ENCODE assay signal across 19 mouse cellular contexts in the genomic region with DNA sequence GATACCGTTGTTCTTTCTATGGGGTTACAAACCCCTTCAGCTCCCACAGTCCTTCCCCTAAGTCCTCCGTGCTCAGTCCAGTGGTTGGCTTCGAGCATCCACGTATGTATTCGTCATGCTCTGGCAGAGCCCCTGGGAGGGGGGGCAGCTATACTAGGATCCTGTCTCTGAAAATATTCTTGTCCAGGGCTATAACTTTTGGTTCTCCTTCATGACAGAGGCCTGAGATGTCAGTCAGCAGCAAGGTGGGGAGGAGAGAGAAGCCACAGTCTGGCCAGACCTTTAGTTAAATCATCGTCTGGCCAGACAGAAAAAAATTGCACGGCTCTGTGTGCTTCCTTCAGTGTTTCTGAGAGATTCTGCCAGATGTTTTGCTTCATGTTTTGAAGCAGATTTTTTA. TPM values are rescaled to one million over a fixed set of nuclear protein-coding genes. Genes with fewer than 3 reads are reported as not detected.
DNase-seq lines count a peak whose midpoint lies in the region; ATAC-seq and TF ChIP-seq lines count a peak whose summit lies in the region.
"Had no signal": no experiment of that assay in that cellular context is flagged by ENCODE, and none has a peak within 500 bp of the region (broad histone marks: within the 10 kb centered on the region; RNA-seq: fewer than 3 reads in every experiment).

No protein-coding gene starts in this region.

- H3K9ac ChIP-seq in stomach, embryonic 16.5 days (ENCODE audit: low read length), result peak overlapping the region; percentile 19; the same call in 1 of the 2 replicates
- H3K9ac ChIP-seq: forebrain, postnatal 0 days; hindbrain, embryonic 13.5 days; liver, embryonic 13.5 days; midbrain, embryonic 12.5 days had no signal

- TF ChIP-seq POLR2A in embryonic fibroblast, embryonic 13.5 days (IDR thresholded peaks at IDR 0.05; ENCODE audit: low read depth, low read length), result no peak

- ATAC-seq in stomach, embryonic 16.5 days (ENCODE audit: insufficient read depth, low FRiP score), result no peak

- H3K36me3 ChIP-seq in stomach, embryonic 16.5 days (ENCODE audit: control insufficient read depth, insufficient read depth, low read length), result no peaks in the 10 kb centered on the region
- H3K36me3 ChIP-seq: hindbrain, embryonic 13.5 days; liver, embryonic 13.5 days; midbrain, embryonic 12.5 days had no signal

- no peak overlapping the region for H3K4me3 ChIP-seq in embryonic fibroblast, embryonic 13.5 days (ENCODE audit: insufficient read depth, low read length)
- no peak overlapping the region for H3K4me3 ChIP-seq in stomach, embryonic 16.5 days (replicated peaks; ENCODE audit: low read length)
- H3K4me3 ChIP-seq: hindbrain, embryonic 13.5 days; layer of hippocampus, adult 2 months; liver, embryonic 13.5 days; midbrain, embryonic 12.5 days had no signal

- H3K4me1 ChIP-seq in embryonic fibroblast, embryonic 13.5 days (ENCODE audit: control insufficient read depth, insufficient read depth, low read length), result peaks cover 19% of the 10 kb centered on the region
- H3K4me1 ChIP-seq in stomach, embryonic 16.5 days (ENCODE audit: control insufficient read depth, insufficient read depth, low read length), result no peaks in the 10 kb centered on the region
- H3K4me1 ChIP-seq: hindbrain, embryonic 13.5 days; midbrain, embryonic 12.5 days had no signal

- TF ChIP-seq CTCF in embryonic fibroblast, embryonic 13.5 days (IDR thresholded peaks at IDR 0.05; ENCODE audit: borderline replicate concordance, insufficient read depth, low read length), result no peak

- DNase-seq in adrenal gland, postnatal 14 days, result peak; percentile 24
- no peak for DNase-seq in adrenal gland, postnatal 25 days
- DNase-seq in heart, postnatal 4 days, result peak; percentile 12
- DNase-seq in heart, adult 18-20 months, result no peak
- no peak for DNase-seq in urinary bladder, postnatal 25 days (ENCODE audit: low spot score)
- DNase-seq in layer of hippocampus, adult 11-12 months (ENCODE audit: low spot score), result no peak
- DNase-seq: cerebellum, adult 9-11 months; forebrain, postnatal 0 days; heart, postnatal 10 days; kidney, adult 11 months; liver, embryonic 13.5 days; lung, adult 2 months; lung, postnatal 14 days had no signal

- WGBS in stomach, embryonic 16.5 days, result 49% methylated on average over 7 of the region's 7 CpGs

- H3K9me3 ChIP-seq in stomach, embryonic 16.5 days (replicated peaks; ENCODE audit: control insufficient read depth, low read length), result no peaks in the 10 kb centered on the region; the same call in 1 of the 2 replicates
- H3K9me3 ChIP-seq: hindbrain, embryonic 13.5 days; liver, embryonic 13.5 days; midbrain, embryonic 12.5 days had no signal

- no peaks in the 10 kb centered on the region for H3K27me3 ChIP-seq in stomach, embryonic 16.5 days (ENCODE audit: control insufficient read depth, insufficient read depth, low read length)
- H3K27me3 ChIP-seq: hindbrain, embryonic 13.5 days; liver, embryonic 13.5 days; midbrain, embryonic 12.5 days had no signal

- no peak overlapping the region for H3K4me2 ChIP-seq in stomach, embryonic 16.5 days (ENCODE audit: low read depth, low read length)
- H3K4me2 ChIP-seq: heart, embryonic 11.5 days; hindbrain, embryonic 13.5 days; liver, embryonic 13.5 days; midbrain, embryonic 12.5 days had no signal

- H3K27ac ChIP-seq in embryonic fibroblast, embryonic 13.5 days (ENCODE audit: insufficient read depth, low read length), result peak overlapping the region; percentile 81
- H3K27ac ChIP-seq in stomach, embryonic 16.5 days (ENCODE audit: low read length), result no peak overlapping the region
- H3K27ac ChIP-seq: layer of hippocampus, adult 2 months; liver, embryonic 13.5 days; midbrain, embryonic 12.5 days had no signal

RNA-seq across cellular contexts. Expression of a gene that starts 5.2 kb away (rescaled TPM):
- 2.9 and 3.4 TPM in 2 replicates for total RNA-seq in adrenal gland, postnatal 14 days (2021)
- total RNA-seq in adrenal gland, postnatal 25 days (2021), result 2.3 and 4.5 TPM in 2 replicates
- 10 to 100 TPM; 19.8 to 20.5 TPM for total RNA-seq in heart, postnatal 4 days (2021)
- total RNA-seq in heart, adult 18-20 months (2021), result 100 to 1,000 TPM; 107 to 111 TPM
- polyA plus RNA-seq in embryonic fibroblast, embryonic 13.5 days (2011; ENCODE audit: insufficient read length, low read depth, missing spikeins), result 2.2 and 2.7 TPM in 2 replicates
- polyA plus RNA-seq in stomach, embryonic 16.5 days (2015; fragmentation: Nextera tagmentation; extraction: Ambion mirVana), result 5.7 and 6.6 TPM in 2 replicates

Comparison
In these comparisons a context has a peak if more than half of its experiments do, and no peak if none do; other contexts are left out.
1. DNase-seq: peak in adrenal gland, postnatal 14 days (single experiment) and heart, postnatal 4 days (single experiment); none in adrenal gland, postnatal 25 days (single experiment), heart, adult 18-20 months (0 of 2), urinary bladder, postnatal 25 days (single experiment) and layer of hippocampus, adult 11-12 months (single experiment).
2. RNA of a gene that starts 5.2 kb away (total RNA-seq): 107 to 111 TPM in heart, adult 18-20 months; 19.8 to 20.5 TPM in heart, postnatal 4 days, 2.3 to 4.5 TPM in adrenal gland, postnatal 25 days and 2.9 to 3.4 TPM in adrenal gland, postnatal 14 days; every median in the first group is over 4 times any median in the second.